Mouse (Mus musculus): ENCODE data around the gene Gpat2. TPM values are rescaled to one million over a fixed set of nuclear protein-coding genes. Genes with fewer than 3 reads are reported as not detected.

Gpat2 gene
- polyA plus RNA-seq, 1 experiment from 2014 or later = not detected

DNA sequence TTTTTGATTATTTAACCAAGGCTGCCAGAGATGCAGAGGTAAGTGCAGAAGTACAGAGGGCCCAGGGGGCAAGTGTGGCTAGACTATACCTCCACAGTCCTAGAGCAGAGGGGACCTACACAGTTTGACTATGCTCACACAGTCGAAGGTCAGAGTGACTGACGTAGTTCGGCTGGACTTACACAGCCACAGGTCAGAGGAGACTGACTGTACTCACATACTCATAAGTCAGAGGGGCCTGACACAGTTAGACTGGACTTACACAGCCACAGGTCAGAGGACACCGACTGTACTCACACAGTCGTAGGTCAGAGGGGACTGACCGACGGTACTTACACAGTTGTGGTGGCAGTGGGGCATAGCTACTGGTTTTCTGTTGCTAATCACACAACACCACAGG, 26.3 kb upstream of the Gpat2 start:
- H3K36me3 ChIP-seq = no peaks in the 10 kb centered on the region
- WGBS = 96% methylated on average over 7 of the region's 7 CpGs
- no peaks in the 10 kb centered on the region for H3K27me3 ChIP-seq
- H3K4me3 ChIP-seq = no peak overlapping the region
- ATAC-seq (replicated peaks) = no peak
- no peaks in the 10 kb centered on the region for H3K4me1 ChIP-seq
- no peak overlapping the region for H3K4me2 ChIP-seq (replicated peaks)
- H3K9me3 ChIP-seq = no peaks in the 10 kb centered on the region
- H3K27ac ChIP-seq (replicated peaks) = no peak overlapping the region
- no peak overlapping the region for H3K9ac ChIP-seq (replicated peaks)

DNA sequence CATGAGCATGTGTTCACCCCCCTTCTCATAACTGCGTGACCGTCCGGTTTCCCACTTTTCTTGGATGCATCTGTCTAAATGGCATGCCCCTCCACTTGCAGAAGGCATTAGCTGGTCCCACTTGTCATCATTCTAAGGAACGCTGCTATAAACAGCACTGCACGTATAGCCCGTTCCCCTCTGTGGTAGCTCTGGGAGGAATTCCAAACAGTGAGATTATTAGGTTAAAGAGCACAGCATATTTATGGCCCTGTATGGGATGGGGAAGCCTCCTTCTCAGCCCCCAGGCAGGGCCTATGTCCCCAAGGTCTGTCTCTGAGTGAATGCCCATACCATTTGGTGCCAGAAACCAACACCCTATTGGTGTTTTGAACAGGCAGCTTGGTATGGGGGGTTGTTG, 13.9 kb upstream of the Gpat2 start:
- Histone ChIP-seq H3K27ac (replicated peaks) (no peak overlapping the region), H3K9me3 (no peaks in the 10 kb centered on the region), H3K4me2 (replicated peaks) (no peak overlapping the region), H3K4me3 (no peak overlapping the region), H3K9ac (replicated peaks) (no peak overlapping the region), H3K4me1 (no peaks in the 10 kb centered on the region), H3K27me3 (no peaks in the 10 kb centered on the region), H3K36me3 (no peaks in the 10 kb centered on the region)
- 92% methylated on average over 6 of the region's 6 CpGs for WGBS
- no peak for ATAC-seq (replicated peaks)

DNA sequence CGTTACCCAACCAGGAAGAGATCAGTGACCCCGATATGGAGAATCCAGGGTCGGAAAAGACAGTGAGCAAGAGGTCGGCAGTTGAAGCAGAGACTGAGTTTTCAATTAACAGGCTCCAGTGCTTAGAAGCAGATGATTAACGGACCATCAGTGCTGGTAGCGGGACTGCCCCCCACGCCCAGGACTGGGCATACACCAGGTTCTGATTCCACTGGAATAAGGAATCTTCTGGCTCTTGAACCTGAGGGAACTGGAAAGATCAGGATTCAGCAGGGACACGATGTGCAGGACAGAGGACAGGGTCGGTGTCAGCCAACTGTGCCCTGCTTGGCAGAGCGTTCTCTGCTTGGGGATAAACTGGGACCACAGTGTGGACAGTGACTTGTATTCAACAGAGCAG, 9.2 kb upstream of the Gpat2 start:
- Histone ChIP-seq H3K9me3 (no peaks in the 10 kb centered on the region), H3K9ac (replicated peaks) (no peak overlapping the region), H3K4me2 (replicated peaks) (no peak overlapping the region), H3K27me3 (no peaks in the 10 kb centered on the region), H3K4me1 (no peaks in the 10 kb centered on the region), H3K4me3 (no peak overlapping the region), H3K27ac (replicated peaks) (no peak overlapping the region), H3K36me3 (no peaks in the 10 kb centered on the region)
- WGBS = 74% methylated on average over 10 of the region's 10 CpGs
- ATAC-seq (replicated peaks) = no peak

DNA sequence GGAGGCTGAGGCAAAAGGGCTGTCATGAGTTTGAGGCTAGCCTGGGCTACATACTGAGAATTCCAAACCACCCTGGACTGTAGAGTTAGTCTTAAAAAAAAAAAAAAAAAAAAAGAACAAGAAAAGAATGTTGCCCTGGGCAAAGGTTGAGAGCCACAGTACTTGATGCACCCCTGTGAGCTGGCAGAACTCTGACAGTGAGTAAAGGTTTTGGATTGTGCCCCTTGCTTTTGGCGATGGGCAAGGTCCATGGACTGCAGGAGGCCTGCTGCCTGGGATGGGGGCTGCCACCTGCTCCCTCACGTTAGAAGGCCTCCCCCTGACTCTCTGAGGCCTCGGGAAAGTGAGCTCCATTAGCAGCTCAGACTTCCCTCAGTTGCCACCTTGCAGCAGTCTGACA, 8.3 kb upstream of the Gpat2 start:
- ATAC-seq (replicated peaks) = no peak
- WGBS = 50% methylated on average over 3 of the region's 3 CpGs
- H3K9me3 ChIP-seq = no peaks in the 10 kb centered on the region
- H3K27ac ChIP-seq (replicated peaks) = no peak overlapping the region
- no peaks in the 10 kb centered on the region for H3K27me3 ChIP-seq
- no peak overlapping the region for H3K9ac ChIP-seq (replicated peaks)
- no peak overlapping the region for H3K4me2 ChIP-seq (replicated peaks)
- no peaks in the 10 kb centered on the region for H3K4me1 ChIP-seq
- H3K36me3 ChIP-seq = no peaks in the 10 kb centered on the region
- no peak overlapping the region for H3K4me3 ChIP-seq

DNA sequence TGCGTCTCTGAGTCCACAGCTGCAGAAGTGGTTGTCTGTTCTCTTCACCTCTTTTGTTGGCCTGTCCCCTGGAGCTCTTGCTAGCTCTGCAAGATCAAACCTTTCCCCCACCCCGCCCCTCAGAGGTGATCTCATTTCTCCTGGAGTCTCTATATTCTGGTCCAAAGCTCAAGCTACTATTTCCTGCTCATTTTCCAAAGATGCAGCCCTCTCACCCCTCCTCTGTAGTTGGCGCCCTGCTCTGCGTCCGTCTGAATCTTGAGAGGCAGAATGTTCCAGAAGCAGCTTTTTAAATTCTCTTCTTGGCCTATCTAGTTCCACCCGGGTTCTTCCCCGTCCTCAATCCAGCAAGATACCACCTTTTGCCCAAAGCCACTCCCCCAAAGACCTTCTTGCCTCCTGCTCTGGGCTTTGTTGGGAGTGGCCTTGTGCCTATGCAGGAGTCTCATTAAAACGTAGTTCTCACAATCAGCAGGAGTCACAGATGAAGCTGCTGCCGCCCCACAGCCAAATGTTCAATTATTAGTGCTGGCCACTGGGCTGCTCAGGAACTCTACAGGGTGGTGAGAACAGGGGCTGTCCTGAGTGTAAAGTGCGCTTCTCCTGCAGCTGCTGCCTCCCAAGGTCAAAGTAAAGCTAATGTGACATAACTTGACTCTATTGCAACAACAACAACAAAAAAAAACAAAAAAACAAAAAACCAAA, 6.6 kb upstream of the Gpat2 start:
- 62% methylated on average over 10 of the region's 10 CpGs for WGBS
- ATAC-seq (replicated peaks) = no peak

DNA sequence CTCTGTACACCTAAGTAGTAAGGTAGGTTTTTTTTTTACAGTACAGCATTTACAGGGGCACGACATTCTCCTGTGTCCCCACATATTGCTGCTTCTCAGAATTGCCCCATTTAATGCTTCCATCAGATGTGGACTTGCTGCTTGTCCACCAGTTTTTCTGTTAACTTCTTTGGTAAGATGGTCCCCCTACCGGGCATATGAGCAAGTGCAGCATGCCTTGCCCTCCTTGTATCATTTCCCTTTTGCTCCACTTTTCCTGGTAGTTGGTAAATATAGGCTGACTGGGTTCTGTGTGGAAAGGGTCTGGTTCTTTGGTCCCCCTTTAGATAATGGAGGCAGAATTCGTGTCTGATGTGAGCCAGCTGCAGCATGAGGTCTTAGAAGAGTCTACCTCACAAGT, 5.2 kb downstream of the Gpat2 start:
- Histone ChIP-seq H3K4me3 (no peak overlapping the region), H3K27me3 (no peaks in the 10 kb centered on the region), H3K9ac (replicated peaks) (no peak overlapping the region), H3K9me3 (no peaks in the 10 kb centered on the region), H3K4me2 (replicated peaks) (no peak overlapping the region), H3K4me1 (no peaks in the 10 kb centered on the region), H3K27ac (replicated peaks) (no peak overlapping the region), H3K36me3 (0 out of 2 replicates have a peak, but pooled peaks cover under 1% of the 10 kb centered on the region)
- no peak for ATAC-seq (replicated peaks)
- 22% methylated on average over 3 of the region's 3 CpGs for WGBS

More for the DNA sequence above, 6.6 kb upstream of the Gpat2 start:
- no peaks in the 10 kb centered on the region for H3K27me3 ChIP-seq
- H3K4me1 ChIP-seq = no peaks in the 10 kb centered on the region
- H3K36me3 ChIP-seq = no peaks in the 10 kb centered on the region
- H3K4me2 ChIP-seq (replicated peaks) = no peak overlapping the region
- H3K27ac ChIP-seq (replicated peaks) = no peak overlapping the region
- no peak overlapping the region for H3K9ac ChIP-seq (replicated peaks)
- no peak overlapping the region for H3K4me3 ChIP-seq
- H3K9me3 ChIP-seq = no peaks in the 10 kb centered on the region

DNA sequence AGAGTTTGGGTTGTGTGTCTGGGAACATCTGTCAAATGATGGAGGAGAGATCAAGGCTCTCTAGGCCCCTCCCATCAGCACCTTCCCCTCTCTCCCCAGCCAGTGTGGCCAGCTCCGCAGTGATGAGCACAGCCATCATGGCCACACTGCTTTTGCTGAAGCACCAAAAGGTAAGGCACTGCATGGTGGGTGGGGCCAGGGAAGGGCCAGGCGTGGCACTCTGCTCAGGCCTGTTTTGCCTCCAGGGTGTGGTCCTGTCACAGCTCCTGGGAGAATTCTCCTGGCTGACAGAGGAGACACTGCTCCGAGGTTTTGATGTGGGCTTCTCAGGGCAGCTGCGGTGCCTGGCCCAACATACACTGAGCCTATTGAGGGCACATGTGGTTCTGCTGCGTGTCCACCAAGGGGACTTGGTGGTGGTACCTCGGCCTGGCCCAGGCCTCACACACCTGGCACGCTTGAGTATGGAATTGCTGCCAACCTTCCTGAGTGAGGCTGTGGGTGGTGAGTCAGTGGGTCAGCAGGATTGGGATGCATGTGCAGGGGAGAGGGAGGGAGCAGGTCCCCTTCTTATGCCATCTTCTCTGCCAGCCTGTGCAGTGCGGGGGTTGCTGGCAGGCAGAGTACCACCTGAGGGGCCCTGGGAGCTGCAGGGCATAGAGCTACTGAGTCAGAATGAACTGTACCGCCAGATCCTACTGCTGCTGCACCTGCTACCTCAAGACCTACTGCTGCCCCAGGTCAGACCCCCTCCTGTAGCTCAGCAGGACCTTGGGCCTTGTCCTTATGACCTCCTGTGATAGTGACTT, 8.7 kb downstream of the Gpat2 start:
- H3K27me3 ChIP-seq = no peaks in the 10 kb centered on the region
- H3K4me2 ChIP-seq (replicated peaks) = no peak overlapping the region
- H3K36me3 ChIP-seq = peaks cover 27% of the 10 kb centered on the region
- no peak overlapping the region for H3K4me3 ChIP-seq
- no peaks in the 10 kb centered on the region for H3K9me3 ChIP-seq
- no peak overlapping the region for H3K9ac ChIP-seq (replicated peaks)
- no peak for ATAC-seq (replicated peaks)
- no peak overlapping the region for H3K27ac ChIP-seq (replicated peaks)
- no peaks in the 10 kb centered on the region for H3K4me1 ChIP-seq
- 91% methylated on average over 9 of the region's 9 CpGs for WGBS

DNA sequence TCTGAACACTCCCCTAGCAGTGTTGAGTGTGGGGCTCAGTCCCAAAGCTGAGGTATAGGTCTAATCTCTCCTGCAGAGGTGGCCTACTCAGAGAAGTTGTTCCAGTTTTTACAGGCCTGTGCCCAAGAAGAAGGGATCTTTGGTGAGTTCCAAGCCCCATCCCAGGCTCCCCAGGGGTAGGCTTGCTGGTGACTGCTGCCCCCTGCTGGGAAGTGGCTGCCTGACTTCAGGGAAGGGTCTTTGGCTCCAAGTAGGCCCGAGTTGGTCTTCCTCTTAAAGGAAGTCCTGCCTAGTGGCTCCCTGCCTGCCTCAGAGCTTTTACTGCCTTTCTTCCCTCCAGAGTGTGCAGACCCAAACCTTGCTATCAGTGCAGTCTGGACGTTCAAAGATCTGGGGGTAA, 10.1 kb downstream of the Gpat2 start:
- ATAC-seq (replicated peaks) = no peak
- H3K36me3 ChIP-seq = peaks cover 27% of the 10 kb centered on the region
- no peaks in the 10 kb centered on the region for H3K27me3 ChIP-seq
- no peak overlapping the region for H3K9ac ChIP-seq (replicated peaks)
- H3K4me2 ChIP-seq (replicated peaks) = no peak overlapping the region
- WGBS = 38% methylated on average over 2 of the region's 2 CpGs
- no peak overlapping the region for H3K27ac ChIP-seq (replicated peaks)
- H3K9me3 ChIP-seq = no peaks in the 10 kb centered on the region
- H3K4me3 ChIP-seq = no peak overlapping the region
- H3K4me1 ChIP-seq = no peaks in the 10 kb centered on the region

DNA sequence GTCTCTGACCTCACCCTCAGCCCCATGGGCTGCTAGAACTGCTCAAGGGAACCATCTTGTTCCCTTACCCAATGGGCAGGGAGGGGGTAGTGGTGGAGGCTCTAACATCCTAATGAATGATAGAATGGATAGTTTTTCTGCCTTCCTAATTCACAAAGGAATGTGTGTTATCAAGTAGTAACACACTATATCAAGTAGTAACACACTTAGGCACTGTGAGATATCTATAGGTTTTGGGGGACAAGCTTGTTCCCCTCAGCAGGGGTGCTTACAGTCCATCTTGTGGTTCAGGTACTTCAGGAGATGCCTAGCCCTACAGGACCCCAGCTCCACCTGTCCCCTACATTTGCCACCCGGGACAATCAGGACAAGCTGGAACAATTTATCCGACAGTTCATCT, 10.6 kb downstream of the Gpat2 start:
- H3K36me3 ChIP-seq = peaks cover 27% of the 10 kb centered on the region
- no peak for ATAC-seq (replicated peaks)

DNA sequence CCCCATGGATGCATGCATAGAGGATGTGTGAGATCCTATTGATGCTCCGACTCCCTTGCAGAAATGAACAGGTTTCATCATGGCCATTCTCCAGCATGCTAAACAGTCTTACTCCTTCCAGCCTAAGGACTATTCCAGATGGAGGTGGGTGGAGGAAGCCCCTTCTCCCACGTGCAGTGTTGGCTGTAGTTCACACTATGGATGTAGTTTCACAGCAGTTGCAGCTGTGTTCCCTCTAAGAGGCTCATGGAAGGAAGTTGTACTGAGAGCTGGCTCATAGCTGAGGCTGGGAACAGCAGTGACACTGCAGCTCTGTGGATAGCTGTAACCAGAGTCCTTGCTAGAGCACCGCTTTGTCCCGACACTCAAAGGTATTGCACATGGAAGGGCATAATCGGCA, 12.7 kb downstream of the Gpat2 start:
- no peak for ATAC-seq (replicated peaks)
- Histone ChIP-seq H3K9me3 (no peaks in the 10 kb centered on the region), H3K27ac (replicated peaks) (no peak overlapping the region), H3K9ac (replicated peaks) (no peak overlapping the region), H3K4me3 (no peak overlapping the region), H3K4me2 (replicated peaks) (no peak overlapping the region), H3K36me3 (peaks cover 29% of the 10 kb centered on the region), H3K4me1 (0 out of 2 replicates have a peak, but pooled peaks cover 6% of the 10 kb centered on the region), H3K27me3 (no peaks in the 10 kb centered on the region)
- WGBS = 88% methylated on average over 5 of the region's 5 CpGs

More for the DNA sequence above, 10.6 kb downstream of the Gpat2 start:
- Histone ChIP-seq H3K27ac (replicated peaks) (no peak overlapping the region), H3K27me3 (no peaks in the 10 kb centered on the region), H3K4me3 (no peak overlapping the region), H3K4me2 (replicated peaks) (no peak overlapping the region), H3K4me1 (no peaks in the 10 kb centered on the region), H3K9ac (replicated peaks) (no peak overlapping the region), H3K9me3 (no peaks in the 10 kb centered on the region)
- 96% methylated on average over 2 of the region's 2 CpGs for WGBS

DNA sequence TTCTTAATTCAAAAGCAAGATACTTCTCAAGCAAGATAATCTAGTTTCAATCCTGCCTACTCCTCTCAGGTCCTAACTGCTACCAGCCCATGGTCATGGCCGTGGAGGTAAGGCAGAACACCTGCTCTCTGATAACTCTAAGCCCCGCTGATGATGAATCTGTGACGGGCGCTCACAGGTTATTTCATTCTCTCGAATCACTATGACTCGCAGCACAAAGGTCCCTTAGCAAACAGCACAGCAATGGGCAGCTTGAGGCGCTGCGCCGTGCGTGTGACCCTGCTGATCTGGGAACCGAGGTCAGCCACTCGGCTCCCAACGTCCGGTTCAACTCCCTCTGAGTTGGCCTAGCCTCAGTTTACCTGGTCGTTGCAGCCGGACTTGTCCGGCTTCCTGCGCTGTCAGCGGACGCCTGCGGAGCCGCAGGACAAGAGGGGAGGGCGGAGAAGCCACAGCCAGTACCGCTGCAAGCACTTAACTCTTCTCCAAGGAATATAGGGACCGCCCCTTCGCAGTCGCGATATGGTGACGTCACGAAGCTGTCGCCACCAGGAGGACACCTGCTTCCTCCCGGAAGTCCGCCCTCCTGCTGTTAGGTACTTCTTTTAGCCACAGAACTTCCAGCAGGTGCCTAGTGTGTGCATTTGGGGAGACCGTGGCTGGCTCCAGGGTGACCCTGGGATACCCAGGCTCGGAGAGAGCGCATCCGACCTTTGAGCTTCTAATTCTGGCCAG, 19.2 kb downstream of the Gpat2 start, which contains the start of gene Fahd2a:
TSS of gene Fahd2a (minus strand) at position 511 of the 735 bp plus-strand sequence.
- peaks cover 25% of the 10 kb centered on the region for H3K4me1 ChIP-seq
- peak within 1 kb of the TSS; percentile 71 for H3K4me3 ChIP-seq
- peak within 1 kb of the TSS; percentile 76 for H3K4me2 ChIP-seq (replicated peaks)
- WGBS = 3% methylated on average over 37 of the region's 37 CpGs
- no peaks in the 10 kb centered on the region for H3K9me3 ChIP-seq
- H3K27ac ChIP-seq (replicated peaks) = peak within 1 kb of the TSS; percentile 29; the same call in 1 of the 2 replicates
- 0 out of 2 replicates have a peak, but pooled peaks cover 2% of the 10 kb centered on the region for H3K36me3 ChIP-seq
- peak within 1 kb of the TSS; percentile 65 for H3K9ac ChIP-seq (replicated peaks)
- no peaks in the 10 kb centered on the region for H3K27me3 ChIP-seq
- ATAC-seq (replicated peaks) = peak; percentile 95

DNA sequence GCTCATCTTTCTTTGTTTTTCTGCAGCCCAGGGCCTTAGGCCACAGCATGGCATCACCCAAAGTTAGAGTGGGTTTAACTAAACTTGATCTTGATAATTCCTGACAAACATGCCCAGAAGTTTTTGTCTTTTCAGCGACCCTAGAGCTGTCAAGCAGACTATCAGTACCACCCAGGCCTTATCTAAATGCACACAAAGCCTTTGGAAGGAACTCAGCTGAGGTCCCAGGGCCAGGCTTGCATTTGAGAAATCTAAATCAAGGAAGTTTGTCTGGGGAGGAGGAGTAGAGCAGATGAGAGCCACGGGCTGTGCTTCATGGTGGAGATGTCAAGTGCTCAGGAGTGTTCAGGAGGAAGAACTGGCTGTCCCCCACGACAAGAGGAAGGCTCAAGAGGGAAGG, 21.8 kb downstream of the Gpat2 start:
- no peak for ATAC-seq (replicated peaks)
- WGBS = 38% methylated on average over 3 of the region's 3 CpGs

More for the DNA sequence above, 21.8 kb downstream of the Gpat2 start:
- H3K27me3 ChIP-seq = no peaks in the 10 kb centered on the region
- no peak overlapping the region for H3K4me3 ChIP-seq
- H3K4me1 ChIP-seq = peaks cover 25% of the 10 kb centered on the region
- no peak overlapping the region for H3K27ac ChIP-seq (replicated peaks)
- H3K9me3 ChIP-seq = no peaks in the 10 kb centered on the region
- no peak overlapping the region for H3K9ac ChIP-seq (replicated peaks)
- H3K36me3 ChIP-seq = no peaks in the 10 kb centered on the region
- H3K4me2 ChIP-seq (replicated peaks) = no peak overlapping the region
